Mouse (Mus musculus) CH12.LX (cell line): ENCODE measurements around the gene Cnih4. TPM values are rescaled to one million over a fixed set of nuclear protein-coding genes. Genes with fewer than 3 reads are reported as not detected.

ENCODE experiments used
- DNase-seq: peaks from one replicate; pipeline ENCODE4 v3.0.0-alpha.2; 2013; ENCODE audit errors: extremely low read depth
- H3K27ac ChIP-seq: 2 replicates; pipeline ENCODE4 v1.5.1; 2012; ENCODE audit warnings: low read depth, mild to moderate bottlenecking, control low read depth, moderate library complexity; ENCODE audit not compliant: insufficient read depth
- H3K27me3 ChIP-seq: replicated peaks from 2 replicates; pipeline ENCODE3; 2012; ENCODE audit warnings: inconsistent platforms
- H3K36me3 ChIP-seq, 2 experiments: replicated peaks in 1 of 2; 2 replicates each; pipeline versions ENCODE3 to v1.6.1; 2012; ENCODE audit warnings: inconsistent platforms in 1 of 2, low read length in 1 of 2, mild to moderate bottlenecking in 1 of 2, mixed read lengths in 1 of 2, moderate library complexity in 1 of 2; ENCODE audit not compliant: control insufficient read depth in 1 of 2, insufficient read depth in 1 of 2
- H3K4me1 ChIP-seq, 2 experiments: 2 replicates each; pipeline ENCODE4 v1.6.1; 2012; ENCODE audit warnings: inconsistent platforms in 1 of 2, moderate library complexity in 1 of 2; ENCODE audit not compliant: insufficient read depth in 2 of 2, control insufficient read depth in 1 of 2
- H3K4me2 ChIP-seq: 2 replicates; pipeline ENCODE4 v1.6.1; 2012; ENCODE audit warnings: low read depth, mild to moderate bottlenecking, control low read depth; ENCODE audit not compliant: poor library complexity, insufficient read depth, severe bottlenecking
- H3K4me3 ChIP-seq, 3 experiments: fragments of 150-350 bp in 1 of 3; sonication (generic) in 1 of 3; replicated peaks in 1 of 3; 2 replicates each; pipeline versions ENCODE3 to v1.5.1; 2011 to 2012; ENCODE audit warnings: low read depth in 2 of 3, low read length in 2 of 3, mild to moderate bottlenecking in 2 of 3, moderate library complexity in 2 of 3, control low read depth in 1 of 3, improper control_type of control experiment in 1 of 3, inconsistent platforms in 1 of 3, mixed read lengths in 1 of 3; ENCODE audit not compliant: poor library complexity in 1 of 3
- H3K79me2 ChIP-seq: replicated peaks from 2 replicates; pipeline ENCODE4 v1.6.1; 2012; ENCODE audit warnings: mild to moderate bottlenecking, moderate library complexity; ENCODE audit not compliant: control insufficient read depth, poor library complexity, insufficient read depth, severe bottlenecking; ENCODE audit errors: extremely low read depth
- H3K9ac ChIP-seq: 2 replicates; pipeline ENCODE4 v1.6.1; 2012; ENCODE audit warnings: low read depth, mild to moderate bottlenecking, control low read depth, moderate library complexity; ENCODE audit not compliant: insufficient read depth
- H3K9me3 ChIP-seq: replicated peaks from 2 replicates; pipeline ENCODE3; 2012; ENCODE audit warnings: low read length, inconsistent platforms, mixed read lengths
- BHLHE40 ChIP-seq: IDR thresholded peaks from 2 replicates; pipeline ENCODE4 v1.6.1; 2011; ENCODE audit warnings: mild to moderate bottlenecking, low read depth, low read length, improper control_type of control experiment
- CHD2 ChIP-seq: IDR thresholded peaks from 2 replicates; pipeline ENCODE4 v1.6.1; 2011; ENCODE audit warnings: low read length, improper control_type of control experiment
- CTCF ChIP-seq, 2 experiments: IDR thresholded peaks in 1 of 2; conservative IDR thresholded peaks in 1 of 2; 2 replicates each; pipeline ENCODE4 v1.5.1; 2011 to 2012; ENCODE audit warnings: low read depth in 2 of 2, low read length in 2 of 2, improper control_type of control experiment in 1 of 2, inconsistent platforms in 1 of 2, mild to moderate bottlenecking in 1 of 2, moderate library complexity in 1 of 2
- E2F4 ChIP-seq: IDR thresholded peaks from 2 replicates; pipeline ENCODE4 v1.6.1; 2011; ENCODE audit warnings: low read depth, low read length, improper control_type of control experiment; ENCODE audit not compliant: insufficient replicate concordance
- ELF1 ChIP-seq: IDR thresholded peaks from 2 replicates; pipeline ENCODE4 v1.6.1; 2014; ENCODE audit warnings: low read depth, mild to moderate bottlenecking, inconsistent platforms, low read length, improper control_type of control experiment
- EP300 ChIP-seq: IDR thresholded peaks from 2 replicates; pipeline ENCODE4 v1.6.1; 2011; ENCODE audit warnings: low read length, improper control_type of control experiment
- GABPA ChIP-seq: IDR thresholded peaks from 2 replicates; pipeline ENCODE4 v1.6.1; 2012; ENCODE audit warnings: low read depth, low read length, improper control_type of control experiment, inconsistent platforms; ENCODE audit not compliant: insufficient replicate concordance
- JUN ChIP-seq: IDR thresholded peaks from 2 replicates; pipeline ENCODE4 v1.6.1; 2011; ENCODE audit warnings: low read depth, mild to moderate bottlenecking, low read length, improper control_type of control experiment, moderate library complexity; ENCODE audit not compliant: insufficient read depth
- JUND ChIP-seq: conservative IDR thresholded peaks from 2 replicates; pipeline ENCODE4 v1.6.1; 2011; ENCODE audit warnings: low read depth, low read length, improper control_type of control experiment
- KAT2A ChIP-seq: IDR thresholded peaks from 2 replicates; pipeline ENCODE4 v1.6.1; 2012; ENCODE audit warnings: low read length, improper control_type of control experiment, inconsistent platforms; ENCODE audit not compliant: insufficient replicate concordance
- MAFK ChIP-seq: IDR thresholded peaks from 2 replicates; pipeline ENCODE4 v1.6.1; 2011; ENCODE audit warnings: low read length, improper control_type of control experiment; ENCODE audit not compliant: insufficient replicate concordance
- MAX ChIP-seq: IDR thresholded peaks from 2 replicates; pipeline ENCODE4 v1.6.1; 2011; ENCODE audit warnings: low read length, improper control_type of control experiment
- MAZ ChIP-seq: IDR thresholded peaks from 2 replicates; pipeline ENCODE4 v1.6.1; 2012; ENCODE audit warnings: low read depth, mild to moderate bottlenecking, inconsistent platforms, low read length, improper control_type of control experiment, moderate library complexity
- MXI1 ChIP-seq: IDR thresholded peaks from 2 replicates; pipeline ENCODE4 v1.6.1; 2011; ENCODE audit warnings: mild to moderate bottlenecking, low read depth, low read length, improper control_type of control experiment
- MYC ChIP-seq: IDR thresholded peaks from 2 replicates; pipeline ENCODE4 v1.6.1; 2011; ENCODE audit warnings: low read depth, mild to moderate bottlenecking, improper control_type of control experiment, low read length
- RCOR1 ChIP-seq: conservative IDR thresholded peaks from 2 replicates; pipeline ENCODE4 v1.6.1; 2012; ENCODE audit warnings: low read depth, mild to moderate bottlenecking, inconsistent platforms, low read length, improper control_type of control experiment
- SIN3A ChIP-seq: IDR thresholded peaks from 2 replicates; pipeline ENCODE4 v1.6.1; 2012; ENCODE audit warnings: low read length, improper control_type of control experiment, inconsistent platforms
- TCF12 ChIP-seq: IDR thresholded peaks from 2 replicates; pipeline ENCODE4 v1.6.1; 2014; ENCODE audit warnings: low read depth, mild to moderate bottlenecking, inconsistent platforms, low read length, improper control_type of control experiment
- UBTF ChIP-seq: IDR thresholded peaks from 2 replicates; pipeline ENCODE4 v1.6.1; 2012; ENCODE audit warnings: low read depth, mild to moderate bottlenecking, inconsistent platforms, low read length, improper control_type of control experiment, moderate library complexity
- USF2 ChIP-seq: conservative IDR thresholded peaks from 2 replicates; pipeline ENCODE4 v1.6.1; 2011; ENCODE audit warnings: low read depth, low read length, improper control_type of control experiment
- ZC3H11A ChIP-seq: IDR thresholded peaks from 2 replicates; pipeline ENCODE4 v1.6.1; 2012; ENCODE audit warnings: low read depth, mild to moderate bottlenecking, inconsistent platforms, low read length, improper control_type of control experiment
- dilution Hi-C: fragments of 300-500 bp; cut with MboI; formaldehyde crosslinking; loops from 2 replicates; pipeline ENCODE4 v1.14.3; 2020; ENCODE audit warnings: low sequenced_read_pairs; ENCODE audit not compliant: extremely low pct_unique_long_range_greater_than_20kb, extremely low pct_ligation_motif_present
- in situ Hi-C: fragments of 300-500 bp; cut with MboI; formaldehyde crosslinking; loops from 3 replicates; pipeline ENCODE4 v1.14.3; 2019; ENCODE audit warnings: low sequenced_read_pairs, low pct_ligation_motif_present, low pct_unique_long_range_greater_than_20kb, mixed read lengths
- polyA plus RNA-seq: library from polyadenylated mRNA; unstranded; fragments of >175 nt; gene quantifications from 2 replicates; pipeline ENCODE4 v1.2.1, GENCODE M21; 2012; ENCODE audit warnings: low read depth; ENCODE audit not compliant: insufficient read length
- total RNA-seq, 2 experiments: library from RNA; depleted of rRNA; stranded (reverse); fragments of 300-350 nt in 1 of 2; fragments of >200 nt in 1 of 2; gene quantifications; 2 replicates each; pipeline ENCODE4 v1.2.3; 2012 to 2014

Gene Cnih4
- total and polyA plus RNA-seq, 3 experiments = 24.2 to 54.1 (median 39.1) TPM

DNA sequence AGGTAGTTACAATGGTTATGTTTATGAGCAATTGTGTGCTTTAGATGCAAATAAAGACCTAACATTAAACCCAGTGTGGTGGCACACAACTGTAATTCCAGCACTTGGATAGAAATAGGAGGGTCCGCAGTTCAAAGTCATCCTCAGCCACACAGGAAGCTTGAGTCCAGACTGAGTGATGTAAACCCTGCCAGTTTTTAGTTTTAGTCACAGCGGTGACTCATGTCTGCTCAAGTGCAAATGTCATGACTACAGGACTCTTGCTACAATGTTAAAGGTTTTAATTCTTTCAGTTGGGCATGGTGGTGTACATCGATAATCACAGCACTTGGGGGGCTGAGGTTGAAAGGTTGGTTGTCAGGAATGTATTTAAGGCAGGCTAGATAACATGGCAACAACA lies 18.6 kb upstream of the Cnih4 start:
- no peaks in the 10 kb centered on the region for H3K4me1 ChIP-seq
- TF ChIP-seq SIN3A (no peak), EP300 (no peak), RCOR1 (no peak), CHD2 (no peak), CTCF (conservative IDR thresholded peaks at IDR 0.05 in 1 of 2, IDR thresholded peaks at IDR 0.05 in 1 of 2; ENCODE audit: low read depth in 2 of 2, low read length in 2 of 2) (no peak), MAX (no peak), E2F4 (no peak), MAZ (no peak)
- H3K4me3 ChIP-seq = no peak overlapping the region
- H3K27ac ChIP-seq = no peak overlapping the region
- H3K27me3 ChIP-seq = no peaks in the 10 kb centered on the region
- H3K9ac ChIP-seq = no peak overlapping the region
- in situ Hi-C loops = no loop called here
- H3K36me3 ChIP-seq = peaks cover 65 to 88% of the 10 kb centered on the region in 2 experiments
- no peak overlapping the region for H3K4me2 ChIP-seq
- H3K79me2 ChIP-seq = no peaks in the 10 kb centered on the region; the same call in 1 of the 2 replicates
- no peaks in the 10 kb centered on the region for H3K9me3 ChIP-seq
- no peak for DNase-seq
- dilution Hi-C loops = no loop called here

DNA sequence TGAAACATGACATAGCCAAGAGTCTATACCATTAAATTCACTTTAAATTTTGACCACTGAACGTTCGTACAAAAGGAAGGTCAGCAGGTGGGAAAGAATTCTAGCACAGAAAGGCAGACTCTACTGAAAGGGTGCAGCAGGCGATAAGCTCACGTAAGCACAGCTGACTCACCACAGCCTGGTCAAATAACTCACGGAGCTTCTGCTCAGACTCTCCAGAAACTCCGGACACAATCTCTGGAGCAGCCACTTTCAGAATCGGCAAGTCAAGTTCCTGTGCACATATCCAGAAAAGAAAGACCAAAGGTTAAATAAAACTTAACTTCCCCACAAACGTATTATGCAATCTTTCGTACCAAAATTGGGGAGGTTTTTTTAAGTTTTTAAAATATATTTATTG lies 17.7 kb upstream of the Cnih4 start:
- H3K4me1 ChIP-seq = no peaks in the 10 kb centered on the region
- H3K4me3 ChIP-seq = no peak overlapping the region
- H3K79me2 ChIP-seq = no peaks in the 10 kb centered on the region; the same call in 1 of the 2 replicates
- peaks cover 67 to 91% of the 10 kb centered on the region in 2 experiments for H3K36me3 ChIP-seq
- H3K9me3 ChIP-seq = no peaks in the 10 kb centered on the region
- dilution Hi-C loops (no loop called here), in situ Hi-C loops (no loop called here)
- no peak for DNase-seq
- H3K27me3 ChIP-seq = no peaks in the 10 kb centered on the region
- no peak overlapping the region for H3K4me2 ChIP-seq
- no peak overlapping the region for H3K27ac ChIP-seq
- H3K9ac ChIP-seq = no peak overlapping the region
- TF ChIP-seq BHLHE40 = no peak
- no peak for TF ChIP-seq ELF1
- TF ChIP-seq UBTF = no peak
- no peak for TF ChIP-seq MXI1
- no peak for TF ChIP-seq CHD2
- TF ChIP-seq EP300 = no peak
- no peak for TF ChIP-seq JUND
- TF ChIP-seq, all 38 proteins: peak for 0

DNA sequence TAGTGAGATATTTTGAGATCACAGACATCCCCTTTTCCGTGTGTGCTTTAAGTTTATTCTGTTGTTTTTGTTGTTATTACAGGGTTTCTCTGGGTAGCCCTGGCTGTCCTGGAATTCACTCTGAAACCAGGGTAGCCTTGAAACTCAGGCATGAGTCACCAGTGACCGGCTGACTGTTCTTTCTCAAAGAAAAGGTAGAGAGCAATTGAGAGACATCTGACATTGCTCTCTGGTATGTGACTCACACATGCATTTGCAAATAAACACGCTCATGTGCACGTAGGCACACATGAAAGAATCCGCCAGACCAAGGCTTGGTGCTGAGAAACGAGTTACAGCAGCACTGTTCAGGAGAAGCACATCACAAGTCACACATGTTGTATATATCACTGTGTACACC lies 12.6 kb upstream of the Cnih4 start:
- Histone ChIP-seq H3K36me3 (peaks cover 68 to 88% of the 10 kb centered on the region in 2 experiments), H3K4me2 (no peak overlapping the region), H3K4me1 (no peaks in the 10 kb centered on the region), H3K9me3 (no peaks in the 10 kb centered on the region), H3K79me2 (peaks cover under 1% of the 10 kb centered on the region), H3K27me3 (no peaks in the 10 kb centered on the region), H3K9ac (no peak overlapping the region), H3K4me3 (no peak overlapping the region), H3K27ac (no peak overlapping the region)
- no peak for DNase-seq
- TF ChIP-seq USF2 (no peak), GABPA (no peak), E2F4 (no peak), JUN (no peak), EP300 (no peak), SIN3A (no peak), ZC3H11A (no peak), MAFK (no peak), TCF12 (no peak), JUND (no peak), UBTF (no peak), RCOR1 (no peak), MYC (no peak), KAT2A (no peak), BHLHE40 (no peak)
- in situ Hi-C loops (no loop called here), dilution Hi-C loops (no loop called here)
